Mouse (Mus musculus) midbrain, postnatal 0 days (tissue): ENCODE data around the gene Ppt2. TPM values are rescaled to one million over a fixed set of nuclear protein-coding genes. Genes with fewer than 3 reads are reported as not detected.
A peak's percentile ranks its signal among the peaks of the same experiment; 100 is the strongest.

Experiments used
- ATAC-seq: fragments of 200-750 bp; cut with Nextera tagmentation; 2 replicates; pipeline ENCODE4 v1.8.0; 2017; ENCODE audit warnings: moderate number of reproducible peaks, mild to moderate bottlenecking, moderate TSS enrichment, moderate library complexity; ENCODE audit not compliant: low FRiP score
- DNase-seq: peaks from one replicate; pipeline ENCODE4 v3.0.0-alpha.2; 2015; ENCODE audit warnings: low spot score
- H3K27ac ChIP-seq: fragments of 300-500 bp; sonication (generic); 2 replicates; pipeline ENCODE4 v1.5.1; 2014; ENCODE audit warnings: low read depth, mild to moderate bottlenecking, low read length, mixed read lengths
- H3K27me3 ChIP-seq: fragments of 300-500 bp; sonication (generic); 2 replicates; pipeline ENCODE4 v1.6.1; 2014; ENCODE audit warnings: low read length, control low read depth, mixed read lengths; ENCODE audit not compliant: insufficient read depth
- H3K36me3 ChIP-seq: fragments of 300-500 bp; sonication (generic); 2 replicates; pipeline ENCODE4 v1.6.1; 2014; ENCODE audit warnings: low read length, control low read depth, mixed read lengths; ENCODE audit not compliant: insufficient read depth
- H3K4me1 ChIP-seq: fragments of 300-500 bp; sonication (generic); 2 replicates; pipeline ENCODE4 v1.6.1; 2014; ENCODE audit warnings: mild to moderate bottlenecking, control low read depth, antibody characterized with exemption, low read length, mixed read lengths; ENCODE audit not compliant: insufficient read depth
- H3K4me2 ChIP-seq: fragments of 300-500 bp; sonication (generic); 2 replicates; pipeline ENCODE4 v1.6.1; 2014; ENCODE audit warnings: low read depth, mild to moderate bottlenecking, low read length, mixed read lengths; ENCODE audit not compliant: poor library complexity, severe bottlenecking
- H3K4me3 ChIP-seq: fragments of 300-500 bp; sonication (generic); 2 replicates; pipeline ENCODE4 v1.5.1; 2014; ENCODE audit warnings: low read depth, mild to moderate bottlenecking, low read length, moderate library complexity
- H3K9ac ChIP-seq: fragments of 300-500 bp; sonication (generic); replicated peaks from 2 replicates; pipeline ENCODE4 v1.6.1; 2014; ENCODE audit warnings: mild to moderate bottlenecking, low read length, moderate library complexity, mixed read lengths; ENCODE audit not compliant: poor library complexity, severe bottlenecking
- H3K9me3 ChIP-seq: fragments of 300-500 bp; sonication (generic); 2 replicates; pipeline ENCODE4 v1.6.1; 2016; ENCODE audit warnings: low read length, control low read depth
- CTCF ChIP-seq: IDR thresholded peaks from 2 replicates; pipeline ENCODE4 v1.5.1; 2016; ENCODE audit warnings: antibody characterized with exemption, mild to moderate bottlenecking
- WGBS: fragments of 180-500 bp; shearing (Covaris S2); extraction: QIAGEN DNeasy Blood & Tissue Kit; methylation state at CpG from one replicate; pipeline ENCODE4 v1.1.7; 2014; 5-methylcytosine and 5-hydroxymethylcytosine counted together
- polyA plus RNA-seq: library from polyadenylated mRNA; unstranded; fragments of >200 nt; fragmentation: Nextera tagmentation; extraction: Ambion mirVana; gene quantifications from 2 replicates; pipeline ENCODE4 v1.2.1, GENCODE M21; 2015
- total RNA-seq: library from RNA; depleted of rRNA; stranded (reverse); fragments of >200 nt; gene quantifications from 2 replicates; pipeline ENCODE4 v1.2.3, GENCODE M21; 2014

Gene Ppt2
- total and polyA plus RNA-seq, 2 experiments from 2014 or later = 18.0 to 31.0 TPM

GRCm38 (mm10) chr17:34613830-34614229, 14.5 kb downstream of the Ppt2 start:
- no peaks in the 10 kb centered on the region for H3K9me3 ChIP-seq
- H3K4me3 ChIP-seq = no peak overlapping the region
- no peak overlapping the region for H3K4me2 ChIP-seq
- DNase-seq (no peak), ATAC-seq (no peak)
- H3K27ac ChIP-seq = no peak overlapping the region
- no peak overlapping the region for H3K9ac ChIP-seq
- TF ChIP-seq CTCF = no peak
- no peaks in the 10 kb centered on the region for H3K27me3 ChIP-seq
- H3K4me1 ChIP-seq = no peaks in the 10 kb centered on the region; the same call in 1 of the 2 replicates
- 92% methylated on average over 10 of the region's 10 CpGs for WGBS
- peaks cover 52% of the 10 kb centered on the region for H3K36me3 ChIP-seq

GRCm38 (mm10) chr17:34613054-34613645, 15.2 kb downstream of the Ppt2 start:
- Histone ChIP-seq H3K9ac (no peak overlapping the region), H3K4me3 (no peak overlapping the region), H3K9me3 (no peaks in the 10 kb centered on the region), H3K4me2 (no peak overlapping the region), H3K4me1 (no peaks in the 10 kb centered on the region; the same call in 1 of the 2 replicates), H3K27ac (no peak overlapping the region), H3K36me3 (peaks cover 52% of the 10 kb centered on the region), H3K27me3 (no peaks in the 10 kb centered on the region)
- ATAC-seq = no peak
- TF ChIP-seq CTCF = no peak
- DNase-seq = no peak
- 87% methylated on average over 11 of the region's 11 CpGs for WGBS

- H3K4me1 ChIP-seq = peaks cover 10% of the 10 kb centered on the region; the same call in 1 of the 2 replicates
- no peak overlapping the region for H3K4me3 ChIP-seq
- 93% methylated on average over 8 of the region's 8 CpGs for whole genome bisulfite sequencing
- no peaks in the 10 kb centered on the region for H3K27me3 ChIP-seq
- no peak overlapping the region for H3K4me2 ChIP-seq
- TF ChIP-seq CTCF = no peak
- no peak overlapping the region for H3K27ac ChIP-seq
- no peak overlapping the region for H3K9ac ChIP-seq
- no peaks in the 10 kb centered on the region for H3K9me3 ChIP-seq
- ATAC-seq (no peak), DNase-seq (no peak)
- H3K36me3 ChIP-seq = peaks cover 42% of the 10 kb centered on the region
Observed at GRCm38 (mm10) chr17:34611050-34611449, 17.3 kb downstream of the Ppt2 start.

- peak overlapping the region; percentile 42 for H3K9ac ChIP-seq
- H3K27ac ChIP-seq = no peak overlapping the region
- no peaks in the 10 kb centered on the region for H3K9me3 ChIP-seq
- ATAC-seq (no peak), DNase-seq (no peak)
- H3K4me3 ChIP-seq = no peak overlapping the region
- no peak for TF ChIP-seq CTCF
- H3K4me1 ChIP-seq = peaks cover 14% of the 10 kb centered on the region; the same call in 1 of the 2 replicates
- H3K36me3 ChIP-seq = peaks cover 22% of the 10 kb centered on the region
- H3K4me2 ChIP-seq = no peak overlapping the region
- H3K27me3 ChIP-seq = no peaks in the 10 kb centered on the region
- WGBS = 86% methylated on average over 7 of the region's 7 CpGs
Observed at GRCm38 (mm10) chr17:34607997-34608396, 20.3 kb downstream of the Ppt2 start.

- Histone ChIP-seq H3K27me3 (no peaks in the 10 kb centered on the region), H3K27ac (peak overlapping the region; percentile 90), H3K9me3 (no peaks in the 10 kb centered on the region), H3K4me3 (peak overlapping the region; percentile 87), H3K4me1 (peaks cover 14% of the 10 kb centered on the region; the same call in 1 of the 2 replicates), H3K9ac (peak overlapping the region; percentile 100), H3K36me3 (peaks cover 7% of the 10 kb centered on the region), H3K4me2 (peak overlapping the region; percentile 92)
- ATAC-seq = no peak
- WGBS = 19% methylated on average over 32 of the region's 32 CpGs
- no peak for TF ChIP-seq CTCF
- DNase-seq = peak; percentile 20
Observed at GRCm38 (mm10) chr17:34606186-34607039, 21.9 kb downstream of the Ppt2 start.

- H3K27me3 ChIP-seq = no peaks in the 10 kb centered on the region
- DNase-seq (peak; percentile 97), ATAC-seq (peak; percentile 47)
- peak overlapping the region; percentile 87 for H3K4me3 ChIP-seq
- WGBS = 0% methylated on average over 30 of the region's 30 CpGs
- peaks cover 3% of the 10 kb centered on the region; the same call in 1 of the 2 replicates for H3K36me3 ChIP-seq
- no peaks in the 10 kb centered on the region for H3K9me3 ChIP-seq
- H3K27ac ChIP-seq = peak overlapping the region; percentile 90
- TF ChIP-seq CTCF = no peak
- H3K9ac ChIP-seq = peak overlapping the region; percentile 100
- peaks cover 14% of the 10 kb centered on the region; the same call in 1 of the 2 replicates for H3K4me1 ChIP-seq
- peak overlapping the region; percentile 92 for H3K4me2 ChIP-seq
Observed at GRCm38 (mm10) chr17:34605609-34606008, 22.7 kb downstream of the Ppt2 start.
